Mouse (Mus musculus) ovary, postnatal 10 days (tissue): ENCODE measurements around the gene Gm2a.

Experiments
- DNase-seq: peaks from one replicate; pipeline ENCODE4 v3.0.0; 2022; ENCODE audit warnings: low spot score

The Gm2a gene

DNA sequence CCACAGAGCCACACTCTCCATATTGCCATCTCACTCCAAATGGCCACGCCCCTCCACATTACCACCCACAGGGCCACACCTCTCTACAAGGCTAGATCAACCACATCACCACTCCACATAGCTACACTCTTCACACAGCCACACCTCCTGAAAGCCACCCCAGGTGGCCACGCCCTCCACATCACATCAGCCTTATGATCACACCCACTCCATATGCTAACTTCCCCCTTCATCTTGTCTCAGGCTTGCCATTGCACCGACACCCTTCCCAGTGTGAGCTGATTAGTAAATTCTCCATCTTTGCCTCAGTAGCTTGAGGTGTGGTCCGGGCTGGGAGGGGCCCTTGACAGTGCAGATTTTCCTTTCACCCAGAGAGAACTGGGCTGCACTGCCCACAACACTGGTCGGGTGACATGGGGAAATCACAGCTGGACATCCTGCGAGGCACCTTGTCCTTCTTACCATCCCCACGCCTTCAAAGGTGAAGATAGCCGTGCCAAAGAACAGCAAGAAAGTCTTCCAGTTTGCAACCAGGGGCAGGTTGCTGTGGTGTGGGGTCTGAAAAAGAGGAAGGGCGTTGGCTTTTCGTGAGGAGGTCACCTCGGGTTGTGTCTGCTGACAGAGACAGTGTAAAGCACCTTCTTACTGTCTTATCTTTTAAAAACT is 33.3 kb downstream of the Gm2a start:
- DNase-seq, result no peak

GRCm38 (mm10) chr11:55131946-55132345 is 34.0 kb downstream of the Gm2a start:
- no peak for DNase-seq

GRCm38 (mm10) chr11:55133204-55133603 is 35.3 kb downstream of the Gm2a start:
- no peak for DNase-seq

DNA sequence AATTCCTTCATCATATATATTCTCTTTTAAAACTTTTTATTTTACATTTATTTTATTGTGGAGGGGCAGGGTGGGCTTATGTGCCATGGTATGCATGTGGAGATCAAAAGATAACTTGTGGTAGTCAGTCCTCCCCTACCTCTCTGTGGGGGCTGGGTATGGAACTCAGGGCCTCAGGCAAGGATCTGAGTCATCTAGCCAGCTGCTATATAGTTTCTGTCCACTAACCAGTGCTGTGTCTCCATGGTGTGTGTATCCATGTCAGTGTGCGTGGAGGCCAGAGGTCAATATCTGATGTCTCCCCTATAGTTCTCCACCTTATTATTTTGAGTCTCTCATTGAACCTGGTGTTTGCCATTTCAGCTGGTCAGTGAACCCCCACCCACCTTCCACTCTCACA is 36.5 kb downstream of the Gm2a start:
- DNase-seq, result no peak

DNA sequence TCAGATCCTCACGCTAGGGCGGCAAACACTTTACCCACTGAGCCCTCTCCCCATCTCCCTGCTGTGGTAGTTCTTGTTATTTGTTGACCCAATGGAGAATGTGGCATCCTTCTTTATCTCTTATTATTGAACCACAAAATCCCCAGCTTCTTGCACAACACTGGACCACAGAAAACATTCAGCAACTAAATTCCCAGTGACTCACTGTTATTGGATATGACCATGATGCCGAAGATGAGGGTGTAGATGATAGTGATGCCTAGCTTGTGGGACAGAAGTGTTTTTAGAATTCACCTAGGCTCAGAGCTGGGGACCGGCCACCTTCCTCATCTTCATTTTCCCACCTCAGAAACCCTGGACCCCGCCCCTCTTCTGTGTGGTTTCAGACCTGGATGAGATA is 37.0 kb downstream of the Gm2a start:
- DNase-seq, result no peak

DNA sequence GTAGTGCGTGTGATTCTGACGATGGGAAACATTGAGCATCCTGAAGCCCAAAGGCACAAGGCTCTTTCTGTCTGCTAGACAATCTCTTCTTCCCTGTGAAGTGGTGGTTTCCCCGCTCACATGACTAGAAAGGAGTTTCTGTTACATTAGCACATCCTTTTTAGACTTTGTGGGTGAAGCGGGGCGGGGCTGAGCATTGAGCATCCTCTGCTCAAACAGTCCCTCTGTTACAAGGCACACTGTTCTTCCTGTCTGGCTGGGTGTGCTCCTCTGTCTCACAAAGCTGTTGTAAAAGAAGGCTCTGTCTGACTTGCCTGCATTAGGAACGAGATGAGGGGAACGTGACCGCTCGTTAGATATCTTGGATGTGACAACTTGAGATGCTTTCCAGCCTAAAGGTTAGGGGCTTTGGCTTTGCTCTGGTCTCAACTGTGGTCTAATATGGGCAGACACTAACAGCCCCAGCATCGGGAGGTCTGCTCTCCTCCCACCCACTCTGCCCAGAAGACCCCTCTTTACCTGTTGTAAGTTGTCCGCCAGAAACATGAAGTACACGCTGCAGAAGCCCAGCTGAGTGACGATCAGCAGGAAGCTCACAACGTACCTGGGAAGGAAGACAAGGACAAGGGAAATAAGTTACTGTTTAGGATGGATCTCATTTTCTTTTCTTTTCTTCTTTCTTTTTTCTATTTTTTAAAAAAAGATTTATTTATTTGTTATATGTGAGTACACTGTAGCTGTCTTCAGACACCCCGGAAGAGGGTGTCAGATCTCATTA is 39.0 kb downstream of the Gm2a start:
- DNase-seq, result no peak

DNA sequence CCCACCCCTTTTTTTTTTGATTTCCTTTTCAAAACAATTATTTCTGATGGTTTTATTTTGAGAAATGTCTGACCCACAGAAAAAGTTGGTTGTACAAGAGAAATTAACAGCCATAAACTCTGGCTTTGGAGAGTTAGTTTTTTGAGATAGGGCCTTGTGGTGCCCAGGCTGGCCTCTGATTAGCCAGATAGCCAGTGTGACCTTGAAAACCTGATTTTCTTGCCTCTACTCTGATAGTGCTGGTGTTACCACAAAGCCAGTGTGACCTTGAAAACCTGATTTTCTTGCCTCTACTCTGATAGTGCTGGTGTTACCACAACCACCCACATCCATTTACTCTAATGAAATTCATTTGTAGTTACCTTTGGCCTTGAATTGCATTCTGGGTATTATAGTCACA is 39.7 kb downstream of the Gm2a start:
- no peak for DNase-seq

GRCm38 (mm10) chr11:55141502-55141901 is 43.6 kb downstream of the Gm2a start:
- DNase-seq, result no peak

DNA sequence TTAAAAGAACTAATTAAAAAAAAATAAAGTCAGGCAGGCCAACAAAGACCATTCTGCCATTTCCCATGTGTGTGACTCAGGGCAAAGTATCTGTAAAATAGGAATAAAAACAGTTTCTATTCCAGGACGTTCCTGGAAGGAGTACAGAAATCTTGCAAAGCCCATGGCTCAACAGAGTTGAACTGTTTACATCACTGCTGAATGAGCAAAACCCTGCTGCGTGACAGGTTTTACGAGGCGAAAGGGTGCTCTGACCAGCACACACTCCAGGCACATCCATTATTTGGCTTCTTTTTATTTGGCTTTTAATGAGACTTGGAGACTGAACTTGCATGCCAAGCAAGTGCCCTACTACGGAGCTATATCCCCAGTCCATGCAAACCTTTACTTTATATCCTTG is 46.1 kb downstream of the Gm2a start:
- no peak for DNase-seq

DNA sequence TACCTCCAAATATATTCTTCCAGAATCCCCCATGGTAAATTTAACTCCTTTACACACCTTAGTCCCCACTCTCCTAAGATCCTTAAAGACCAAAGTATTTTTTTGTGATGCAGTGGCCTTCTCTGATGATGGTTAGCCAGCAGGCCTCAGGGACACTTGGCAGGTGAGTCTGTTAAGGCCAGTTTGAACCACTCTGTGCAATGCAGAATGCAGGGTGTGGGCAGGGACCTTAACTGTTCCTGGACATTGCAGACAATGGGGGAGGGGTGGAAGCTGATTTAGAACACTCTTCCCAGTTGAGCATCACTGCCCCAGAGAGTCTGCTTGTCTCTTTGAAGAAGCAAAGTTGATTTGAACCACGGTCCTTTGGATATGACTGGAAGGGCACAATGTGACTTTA is 48.9 kb downstream of the Gm2a start:
- DNase-seq, result no peak

GRCm38 (mm10) chr11:55147423-55147822 is 49.5 kb downstream of the Gm2a start:
- no peak for DNase-seq

GRCm38 (mm10) chr11:55148461-55148860 is 50.5 kb downstream of the Gm2a start:
- DNase-seq, result no peak

GRCm38 (mm10) chr11:55151608-55152007 is 53.7 kb downstream of the Gm2a start, which contains the start of gene Slc36a3:
TSS of gene Slc36a3 (minus strand) at chr11:55151708.
- DNase-seq, result no peak

GRCm38 (mm10) chr11:55154398-55155069 is 56.6 kb downstream of the Gm2a start:
- no peak for DNase-seq

DNA sequence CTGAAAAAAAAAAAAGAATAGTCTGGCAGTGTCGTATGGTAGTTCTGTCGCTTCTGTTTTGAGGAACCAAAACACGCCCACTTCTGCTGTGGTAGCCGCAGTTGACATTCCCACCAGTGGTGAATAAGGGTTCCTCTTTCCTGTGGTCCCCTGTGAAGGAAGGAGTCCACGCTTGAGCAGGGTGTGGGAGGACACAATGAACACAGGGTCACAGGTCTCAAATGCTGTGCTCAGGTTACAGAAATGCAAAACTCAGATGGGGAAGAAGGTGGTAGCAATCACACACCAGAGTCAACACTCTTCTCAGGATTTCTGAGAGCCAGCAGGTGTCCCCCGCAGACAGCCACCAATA is 57.1 kb downstream of the Gm2a start:
- no peak for DNase-seq

GRCm38 (mm10) chr11:55158785-55159359 is 61.0 kb downstream of the Gm2a start:
- DNase-seq, result peak; percentile 74
